Mouse (Mus musculus) liver, embryonic 11.5 days (tissue): ENCODE results near the gene Gm10447. TPM values are rescaled to one million over a fixed set of nuclear protein-coding genes. Genes with fewer than 3 reads are reported as not detected.
A peak's percentile ranks its signal among the peaks of the same experiment; 100 is the strongest.

Experiments used
- ATAC-seq: fragments of 200-750 bp; cut with Nextera tagmentation; replicated peaks from 2 replicates; pipeline ENCODE4 v1.8.0; 2017; ENCODE audit warnings: moderate number of reproducible peaks, mild to moderate bottlenecking, moderate TSS enrichment, moderate library complexity; ENCODE audit not compliant: low FRiP score
- DNase-seq: peaks from one replicate; pipeline ENCODE4 v3.0.0-alpha.2; 2017; ENCODE audit warnings: low spot score
- H3K27ac ChIP-seq: fragments of 300-500 bp; sonication (generic); 2 replicates; pipeline ENCODE4 v1.5.1; 2014; ENCODE audit warnings: mild to moderate bottlenecking, low read depth, low read length, control low read depth
- H3K27me3 ChIP-seq: fragments of 300-500 bp; sonication (generic); replicated peaks from 2 replicates; pipeline ENCODE4 v1.6.1; 2014; ENCODE audit warnings: low read length, mixed read lengths; ENCODE audit not compliant: control insufficient read depth, insufficient read depth
- H3K36me3 ChIP-seq: fragments of 300-500 bp; sonication (generic); 2 replicates; pipeline ENCODE4 v1.6.1; 2014; ENCODE audit warnings: mild to moderate bottlenecking, low read length, moderate library complexity, mixed read lengths; ENCODE audit not compliant: control insufficient read depth, insufficient read depth
- H3K4me1 ChIP-seq: fragments of 300-500 bp; sonication (generic); replicated peaks from 2 replicates; pipeline ENCODE4 v1.6.1; 2014; ENCODE audit warnings: low read length, mixed read lengths; ENCODE audit not compliant: control insufficient read depth, insufficient read depth
- H3K4me2 ChIP-seq: fragments of 300-500 bp; sonication (generic); 2 replicates; pipeline ENCODE4 v1.6.1; 2014; ENCODE audit warnings: mild to moderate bottlenecking, control low read depth, moderate library complexity
- H3K4me3 ChIP-seq: fragments of 300-500 bp; sonication (generic); 2 replicates; pipeline ENCODE4 v1.5.1; 2014; ENCODE audit warnings: low read depth, low read length, control low read depth
- H3K9ac ChIP-seq: fragments of 300-500 bp; sonication (generic); 2 replicates; pipeline ENCODE4 v1.6.1; 2014; ENCODE audit warnings: low read depth, low read length, control low read depth
- H3K9me3 ChIP-seq: fragments of 300-500 bp; sonication (generic); 2 replicates; pipeline ENCODE4 v1.6.1; 2016; ENCODE audit warnings: low read length, inconsistent platforms, mixed read lengths; ENCODE audit not compliant: control insufficient read depth
- WGBS: fragments of 180-500 bp; shearing (Covaris S2); extraction: QIAGEN DNeasy Blood & Tissue Kit; methylation state at CpG from one replicate; pipeline ENCODE4 v1.1.7; 2014; 5-methylcytosine and 5-hydroxymethylcytosine counted together
- polyA plus RNA-seq: library from polyadenylated mRNA; unstranded; fragments of >200 nt; fragmentation: Nextera tagmentation; extraction: Ambion mirVana; gene quantifications from 2 replicates; pipeline ENCODE4 v1.2.1, GENCODE M21; 2014

Gm10447 gene
- polyA plus RNA-seq: 0.10 TPM in 1 of 2 replicates, not detected in the other

DNA sequence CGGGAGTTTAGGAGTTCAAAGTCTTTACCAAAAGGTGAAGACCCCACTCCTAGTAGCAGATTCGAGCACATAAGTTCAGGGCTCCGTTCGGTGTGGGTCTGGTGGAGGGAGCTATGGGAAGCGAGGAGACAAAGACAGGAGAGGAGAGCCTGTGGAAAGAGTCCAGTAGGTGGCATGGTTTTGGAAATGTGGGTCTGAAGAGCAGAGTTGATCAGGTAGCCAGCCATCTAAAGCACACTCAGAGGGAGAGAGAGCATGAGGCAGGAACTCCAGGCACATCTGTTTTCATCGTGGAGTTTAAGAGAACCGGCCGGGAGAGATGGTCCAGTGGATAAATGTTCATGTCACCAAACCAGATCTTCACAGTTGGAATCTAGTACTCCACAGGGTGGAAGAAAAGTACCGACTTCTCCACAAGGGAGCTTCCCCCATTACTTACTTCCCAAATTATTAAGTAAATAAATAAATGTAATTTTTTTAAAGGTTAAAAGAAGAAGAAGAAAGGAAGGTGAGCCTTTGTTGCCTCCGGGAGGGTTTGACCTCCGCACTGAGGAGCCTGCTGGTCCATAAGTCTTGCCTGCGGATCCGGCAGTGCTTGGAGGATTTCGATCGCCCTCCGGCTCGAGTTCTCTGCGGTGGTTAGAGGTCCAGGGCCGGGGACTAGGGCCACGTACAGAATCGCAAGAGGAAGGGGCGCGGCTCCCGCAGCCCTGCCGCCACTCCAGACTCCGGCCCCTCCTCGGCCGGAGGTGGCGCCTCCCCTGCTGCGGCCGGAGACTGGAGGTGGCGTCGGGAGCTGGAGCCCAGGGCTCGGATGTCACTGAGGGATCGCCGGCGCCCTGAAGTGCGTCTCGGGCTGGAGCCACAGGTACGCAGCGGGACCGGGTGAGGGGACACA, at the start of gene Gm10447, which contains the start of gene Shroom1:
Gm10447 (minus strand) TSS at position 637 of the 898 bp plus-strand sequence.
Shroom1 (plus strand) TSS at position 732 of the 898 bp plus-strand sequence.
- no peaks in the 10 kb centered on the region for H3K9me3 ChIP-seq
- peak within 1 kb of the TSS; percentile 93 for H3K4me2 ChIP-seq
- H3K9ac ChIP-seq: peak within 1 kb of the TSS; percentile 63
- ATAC-seq: peak; percentile 74
- H3K4me3 ChIP-seq: peak within 1 kb of the TSS; percentile 61
- H3K4me1 ChIP-seq: no peaks in the 10 kb centered on the region; the same call in 1 of the 2 replicates
- peaks cover 22% of the 10 kb centered on the region for H3K27me3 ChIP-seq
- peak within 1 kb of the TSS; percentile 30; the same call in 1 of the 2 replicates for H3K27ac ChIP-seq
- no peaks in the 10 kb centered on the region for H3K36me3 ChIP-seq
- WGBS: 4% methylated on average over 42 of the region's 42 CpGs
- DNase-seq: peak; percentile 63

- 72% methylated on average over 5 of the region's 5 CpGs for WGBS
- no peaks in the 10 kb centered on the region for H3K9me3 ChIP-seq
- no peak overlapping the region for H3K27ac ChIP-seq
- no peak overlapping the region for H3K4me3 ChIP-seq
- peaks cover 5% of the 10 kb centered on the region for H3K27me3 ChIP-seq
- no peak overlapping the region for H3K4me2 ChIP-seq
- H3K4me1 ChIP-seq: peaks cover 3% of the 10 kb centered on the region; the same call in 1 of the 2 replicates
- ATAC-seq (no peak), DNase-seq (no peak)
- H3K36me3 ChIP-seq: no peaks in the 10 kb centered on the region
- no peak overlapping the region for H3K9ac ChIP-seq
Observed at GRCm38 (mm10) chr11:53505026-53505663, 48.2 kb upstream of the Gm10447 start.

DNA sequence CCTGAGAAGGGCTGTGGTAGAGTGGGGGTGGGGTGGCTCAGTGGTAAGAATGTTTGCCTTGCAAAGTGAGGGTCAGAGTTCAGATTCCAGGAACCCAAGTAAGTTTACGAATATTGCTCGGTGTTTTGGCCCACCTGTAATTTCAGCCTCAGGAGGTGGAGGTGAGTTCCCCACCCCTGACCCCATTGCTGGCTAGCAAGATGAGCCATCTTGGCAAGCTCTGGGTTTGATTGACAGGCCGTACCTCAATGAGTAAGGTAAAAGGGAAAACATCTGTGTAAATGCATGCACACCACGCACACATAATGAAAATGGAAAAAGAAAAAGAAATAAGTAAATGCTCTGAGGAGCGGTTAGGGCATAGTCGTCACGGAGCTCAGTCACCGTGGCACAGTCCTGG, 47.5 kb upstream of the Gm10447 start:
- Histone ChIP-seq H3K27me3 (peaks cover 5% of the 10 kb centered on the region), H3K9me3 (no peaks in the 10 kb centered on the region), H3K4me2 (no peak overlapping the region), H3K4me1 (peaks cover 3% of the 10 kb centered on the region; the same call in 1 of the 2 replicates), H3K9ac (no peak overlapping the region), H3K4me3 (no peak overlapping the region), H3K36me3 (no peaks in the 10 kb centered on the region), H3K27ac (no peak overlapping the region)
- ATAC-seq: no peak
- WGBS: 88% methylated on average over 8 of the region's 8 CpGs
- no peak for DNase-seq

DNA sequence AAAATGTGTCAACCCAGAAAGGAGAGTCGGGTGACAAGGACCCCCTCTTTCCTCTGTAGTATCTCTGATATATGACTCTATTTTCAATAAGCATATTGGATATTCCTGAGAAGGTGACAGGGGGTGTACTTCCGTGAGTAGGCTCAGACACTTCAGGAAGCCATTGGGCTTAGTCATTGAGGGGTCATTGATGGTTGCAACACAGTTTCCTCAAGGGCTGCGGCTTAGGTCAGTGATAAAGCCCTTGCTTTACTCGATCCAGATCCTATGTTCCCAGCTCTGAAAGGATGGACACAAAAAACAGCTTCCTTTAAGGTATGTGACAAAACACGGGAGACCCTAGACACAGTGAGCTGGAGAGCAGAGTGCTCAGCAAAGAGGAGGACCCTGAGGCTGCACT, 46.8 kb upstream of the Gm10447 start:
- Histone ChIP-seq H3K9me3 (no peaks in the 10 kb centered on the region), H3K36me3 (no peaks in the 10 kb centered on the region), H3K4me3 (no peak overlapping the region), H3K9ac (no peak overlapping the region), H3K27me3 (peaks cover 5% of the 10 kb centered on the region), H3K4me1 (peaks cover 3% of the 10 kb centered on the region; the same call in 1 of the 2 replicates), H3K4me2 (no peak overlapping the region), H3K27ac (no peak overlapping the region)
- ATAC-seq (no peak), DNase-seq (no peak)
- WGBS: 54% methylated on average over 5 of the region's 5 CpGs

DNA sequence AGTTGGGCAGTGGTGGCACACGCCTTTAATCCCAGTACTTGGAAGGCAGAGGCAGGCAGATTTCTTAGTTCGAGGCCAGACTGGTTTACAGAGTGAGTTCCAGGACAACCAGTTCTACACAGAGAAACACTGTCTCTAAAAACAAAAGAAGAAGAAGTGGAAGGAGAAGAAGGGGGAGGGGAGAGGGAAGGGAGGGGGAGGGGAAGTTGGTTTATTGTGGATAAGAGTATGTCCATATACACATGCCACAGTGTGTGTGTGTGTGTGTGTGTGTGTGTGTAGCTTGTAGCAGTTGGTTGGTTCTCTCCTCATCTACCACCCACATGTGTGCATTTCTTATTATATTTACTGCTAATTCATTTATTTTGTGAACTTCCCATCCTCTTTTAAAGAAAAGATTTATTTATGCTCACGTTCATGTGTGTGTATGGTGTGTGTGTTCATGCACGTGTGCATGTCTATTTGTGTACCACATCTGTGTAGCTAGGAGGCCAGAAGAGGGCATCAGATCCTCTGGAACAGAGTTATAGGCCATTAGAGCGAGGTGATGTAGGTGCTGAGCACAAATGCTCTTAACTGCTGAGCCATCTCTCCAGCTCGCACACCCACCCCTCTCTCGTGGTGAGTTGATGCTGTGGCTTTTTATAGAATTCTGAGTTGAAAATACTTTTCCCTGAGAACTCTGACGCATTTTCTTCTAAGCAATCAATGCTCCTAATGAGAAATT, 45.3 kb upstream of the Gm10447 start:
- Histone ChIP-seq H3K9me3 (no peaks in the 10 kb centered on the region), H3K4me2 (no peak overlapping the region), H3K9ac (no peak overlapping the region), H3K4me3 (no peak overlapping the region), H3K36me3 (no peaks in the 10 kb centered on the region), H3K4me1 (peaks cover 3% of the 10 kb centered on the region; the same call in 1 of the 2 replicates), H3K27me3 (peaks cover 5% of the 10 kb centered on the region), H3K27ac (no peak overlapping the region)
- no peak for ATAC-seq
- WGBS: 66% methylated on average over 8 of the region's 8 CpGs
- DNase-seq: no peak

- 8% methylated on average over 11 of the region's 11 CpGs for WGBS
- no peak for DNase-seq
- Histone ChIP-seq H3K4me3 (no peak overlapping the region), H3K27ac (no peak overlapping the region), H3K27me3 (peaks cover 5% of the 10 kb centered on the region), H3K36me3 (no peaks in the 10 kb centered on the region), H3K4me2 (peak overlapping the region; percentile 10; the same call in 1 of the 2 replicates), H3K9ac (no peak overlapping the region), H3K4me1 (peaks cover 3% of the 10 kb centered on the region; the same call in 1 of the 2 replicates), H3K9me3 (no peaks in the 10 kb centered on the region)
- no peak for ATAC-seq
Observed at GRCm38 (mm10) chr11:53500569-53500968, 43.7 kb upstream of the Gm10447 start.

- Histone ChIP-seq H3K27ac (no peak overlapping the region), H3K27me3 (peaks cover 5% of the 10 kb centered on the region), H3K36me3 (no peaks in the 10 kb centered on the region), H3K4me1 (peaks cover 4% of the 10 kb centered on the region), H3K9me3 (no peaks in the 10 kb centered on the region), H3K9ac (no peak overlapping the region), H3K4me3 (no peak overlapping the region), H3K4me2 (no peak overlapping the region)
- no peak for DNase-seq
- no peak for ATAC-seq
- WGBS: 52% methylated on average over 6 of the region's 6 CpGs
Observed at GRCm38 (mm10) chr11:53496946-53497345, 40.0 kb upstream of the Gm10447 start.

DNA sequence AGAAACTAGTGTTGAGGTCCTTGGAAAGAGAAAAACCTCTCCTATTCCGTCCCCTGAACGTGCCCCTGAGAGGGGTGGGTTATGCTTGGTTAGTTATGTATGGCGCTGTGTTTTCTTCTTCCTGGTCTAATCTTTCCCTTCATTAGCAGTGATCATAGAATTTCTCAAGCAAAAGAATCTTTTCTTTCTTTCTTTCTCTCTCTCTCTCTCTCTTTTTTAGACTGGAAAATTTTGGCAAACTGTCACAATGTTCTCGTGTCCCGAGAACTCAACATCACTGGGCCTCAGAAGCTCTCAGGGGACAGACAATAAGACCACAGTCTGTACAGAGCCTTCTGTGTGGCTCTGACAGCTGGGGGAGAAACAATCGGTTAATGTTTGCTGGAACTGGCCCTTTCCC, 38.5 kb upstream of the Gm10447 start:
- H3K27ac ChIP-seq: no peak overlapping the region
- no peak overlapping the region for H3K9ac ChIP-seq
- H3K9me3 ChIP-seq: no peaks in the 10 kb centered on the region
- WGBS: 78% methylated on average over 6 of the region's 6 CpGs
- DNase-seq (no peak), ATAC-seq (no peak)
- peaks cover 4% of the 10 kb centered on the region for H3K4me1 ChIP-seq
- peaks cover under 1% of the 10 kb centered on the region for H3K27me3 ChIP-seq
- H3K36me3 ChIP-seq: no peaks in the 10 kb centered on the region
- H3K4me3 ChIP-seq: no peak overlapping the region
- H3K4me2 ChIP-seq: no peak overlapping the region
